8 mouse cellular contexts compared by ENCODE assay signal in genomic region chr10:77902211-77902893, GRCm38 (mm10). TPM values are rescaled to one million over a fixed set of nuclear protein-coding genes. Genes with fewer than 3 reads are reported as not detected.
DNase-seq lines count a peak whose midpoint lies in the region; ATAC-seq and TF ChIP-seq lines count a peak whose summit lies in the region.

Gene Lrrc3 (minus strand): TSS chr10:77902536.

- no peaks in the 10 kb centered on the region for H3K9me3 ChIP-seq in ES-E14 (ENCODE audit: control insufficient read depth, insufficient read depth, low read depth, low read length)
- no peaks in the 10 kb centered on the region for H3K9me3 ChIP-seq in forebrain, embryonic 11.5 days (ENCODE audit: control insufficient read depth, low read length)
- no peaks in the 10 kb centered on the region for H3K9me3 ChIP-seq in hindbrain, embryonic 11.5 days (ENCODE audit: control insufficient read depth, low read length)

- H3K36me3 ChIP-seq in ES-E14 (ENCODE audit: control insufficient read depth, insufficient read depth, low read length, poor library complexity, severe bottlenecking), result peaks cover 9% of the 10 kb centered on the region; the same call in 1 of the 2 replicates
- H3K36me3 ChIP-seq in forebrain, embryonic 11.5 days (ENCODE audit: control insufficient read depth, insufficient read depth, low read length), result no peaks in the 10 kb centered on the region
- H3K36me3 ChIP-seq in hindbrain, embryonic 11.5 days (ENCODE audit: control insufficient read depth, insufficient read depth, low read length), result no peaks in the 10 kb centered on the region

- H3K4me1 ChIP-seq in ES-E14 (ENCODE audit: control insufficient read depth in 2 of 2, insufficient read depth in 2 of 2, low read length in 2 of 2, poor library complexity in 1 of 2), result peaks cover 0 to 3% of the 10 kb centered on the region in 2 experiments; a peak in 2 of 4 replicates
- no peaks in the 10 kb centered on the region; the same call in 1 of the 2 replicates for H3K4me1 ChIP-seq in brown adipose tissue, adult 24 weeks (ENCODE audit: control insufficient read depth, insufficient read depth, insufficient read length, low read length)
- H3K4me1 ChIP-seq in forebrain, embryonic 11.5 days (replicated peaks; ENCODE audit: control insufficient read depth, insufficient read depth, low read length), result 0 out of 2 replicates have a peak, but pooled peaks cover 2% of the 10 kb centered on the region
- H3K4me1 ChIP-seq in hindbrain, embryonic 11.5 days (replicated peaks; ENCODE audit: control insufficient read depth, insufficient read depth, low read length), result 0 out of 2 replicates have a peak, but pooled peaks cover 2% of the 10 kb centered on the region

- peak within 1 kb of the TSS; percentile 91 for H3K9ac ChIP-seq in ES-E14 (ENCODE audit: insufficient read depth, low read depth, low read length, poor library complexity, severe bottlenecking)
- H3K9ac ChIP-seq in forebrain, embryonic 11.5 days (ENCODE audit: low read length), result peak within 1 kb of the TSS; percentile 66
- peak within 1 kb of the TSS; percentile 62 for H3K9ac ChIP-seq in hindbrain, embryonic 11.5 days (ENCODE audit: low read depth, low read length)

- no peaks in the 10 kb centered on the region for H3K27me3 ChIP-seq in forebrain, embryonic 11.5 days (ENCODE audit: control insufficient read depth, insufficient read depth, low read length)
- H3K27me3 ChIP-seq in hindbrain, embryonic 11.5 days (ENCODE audit: control insufficient read depth, insufficient read depth, low read length), result no peaks in the 10 kb centered on the region; the same call in 1 of the 2 replicates

- H3K27ac ChIP-seq in ES-E14 (ENCODE audit: insufficient read depth, low read depth, low read length, poor library complexity, severe bottlenecking), result peak within 1 kb of the TSS; percentile 81
- no peak within 1 kb of the TSS for H3K27ac ChIP-seq in brown adipose tissue, adult 24 weeks (replicated peaks; ENCODE audit: low read depth, low read length)
- H3K27ac ChIP-seq in forebrain, embryonic 11.5 days (ENCODE audit: low read depth, low read length), result no peak within 1 kb of the TSS
- H3K27ac ChIP-seq in hindbrain, embryonic 11.5 days (ENCODE audit: low read depth, low read length), result no peak within 1 kb of the TSS

- ATAC-seq in forebrain, embryonic 11.5 days (replicated peaks; ENCODE audit: low FRiP score), result peak; percentile 81
- ATAC-seq in hindbrain, embryonic 11.5 days (ENCODE audit: low FRiP score), result peak; percentile 80

- in situ Hi-C loops in ES-E14 (cut with MboI; ENCODE audit: low sequenced_read_pairs in 2 of 2, unreplicated experiment in 2 of 2), result no loop called here

- H3K4me2 ChIP-seq in forebrain, embryonic 11.5 days (ENCODE audit: low read depth, low read length, severe bottlenecking), result peak within 1 kb of the TSS; percentile 76
- peak within 1 kb of the TSS; percentile 69 for H3K4me2 ChIP-seq in hindbrain, embryonic 11.5 days (replicated peaks; ENCODE audit: low read depth, low read length)

- H3K4me3 ChIP-seq in ES-E14 (ENCODE audit: insufficient read depth in 1 of 2, low read depth in 1 of 2, low read length in 2 of 2, poor library complexity in 1 of 2, severe bottlenecking in 1 of 2), result peak within 1 kb of the TSS; percentile 85 to 95
- H3K4me3 ChIP-seq in brown adipose tissue, adult 24 weeks (ENCODE audit: insufficient read depth, low read depth, low read length), result peak within 1 kb of the TSS; percentile 55
- H3K4me3 ChIP-seq in forebrain, embryonic 11.5 days (ENCODE audit: low read depth, low read length), result peak within 1 kb of the TSS; percentile 60
- H3K4me3 ChIP-seq in hindbrain, embryonic 11.5 days (ENCODE audit: low read depth, low read length), result peak within 1 kb of the TSS; percentile 54

- DNase-seq in ES-E14 (ENCODE audit: low read depth, low spot score), result peak; percentile 70
- peak; percentile 91 for DNase-seq in forebrain, embryonic 11.5 days (ENCODE audit: low spot score)
- peak; percentile 76 for DNase-seq in hindbrain, embryonic 11.5 days (ENCODE audit: low spot score)
- DNase-seq in layer of hippocampus, postnatal 25 days (ENCODE audit: extremely low spot score in 1 of 2, low spot score in 1 of 2), result peak; percentile 22 to 54
- DNase-seq in lung, postnatal 10 days, result peak; percentile 61
- peak; percentile 76 for DNase-seq in retina, embryonic 14.5 days (ENCODE audit: low spot score)
- peak; percentile 54 for DNase-seq in urinary bladder, adult 2 months (ENCODE audit: low spot score)

- under 1% methylated on average over 44 of the region's 46 CpGs for WGBS in forebrain, embryonic 11.5 days
- WGBS in hindbrain, embryonic 11.5 days, result 1% methylated on average over 41 of the region's 46 CpGs

TF ChIP-seq in ES-E14, 5 proteins besides CTCF, POLR2A, EP300 and RAD21:
- no peak for TF ChIP-seq ZC3H11A (IDR thresholded peaks at IDR 0.05; ENCODE audit: borderline replicate concordance, low read depth, low read length)
- no peak for TF ChIP-seq CHD2 (IDR thresholded peaks at IDR 0.05; ENCODE audit: low read depth, low read length)
- no peak for TF ChIP-seq HCFC1 (IDR thresholded peaks at IDR 0.05; ENCODE audit: borderline replicate concordance, insufficient read depth, low read length)
- TF ChIP-seq MAFK (IDR thresholded peaks at IDR 0.05; ENCODE audit: insufficient read depth, low read depth, low read length), result no peak
- no peak for TF ChIP-seq ZNF384 (IDR thresholded peaks at IDR 0.05; ENCODE audit: low read depth, low read length)

RNA-seq across cellular contexts. Expression of gene Lrrc3, which starts in this region (rescaled TPM):
- 2.5 and 4.1 TPM in 2 replicates for total RNA-seq in ES-E14 (2012; rRNA removed)
- 0.33 TPM in 1 of 2 replicates, not detected in the other for polyA plus RNA-seq in brown adipose tissue, adult 24 weeks (2012; ENCODE audit: insufficient read depth, insufficient read length, missing spikeins)
- 3.5 and 3.9 TPM in 2 replicates for polyA plus RNA-seq in forebrain, embryonic 11.5 days (2014; fragmentation: Nextera tagmentation; extraction: Ambion mirVana)
- polyA plus RNA-seq in hindbrain, embryonic 11.5 days (2014; fragmentation: Nextera tagmentation; extraction: Ambion mirVana), result 3.1 and 3.6 TPM in 2 replicates
- 1 to 10 TPM; 5.0 to 5.2 TPM for total RNA-seq in layer of hippocampus, postnatal 25 days (2021)
- 2.9 and 4.0 TPM in 2 replicates for polyA plus RNA-seq in urinary bladder, adult 2 months (2012; rRNA removed)

Comparison
In these comparisons a context has a peak if more than half of its experiments do, and no peak if none do; other contexts are left out.
1. DNase-seq: peak in every context shown above with its lines; median percentile 91 in forebrain, embryonic 11.5 days; 76 in hindbrain, embryonic 11.5 days; 76 in retina, embryonic 14.5 days; 70 in ES-E14; 61 in lung, postnatal 10 days; 54 in urinary bladder, adult 2 months; 38 in layer of hippocampus, postnatal 25 days.